Mouse (Mus musculus) brain, embryonic 18.5 days (tissue): Measurements from ENCODE around the gene Olfr951.

ENCODE experiments used
- DNase-seq: peaks from one replicate; pipeline ENCODE4 v3.0.0-alpha.2; 2012; ENCODE audit warnings: low read depth, low spot score

Gene Olfr951

DNA sequence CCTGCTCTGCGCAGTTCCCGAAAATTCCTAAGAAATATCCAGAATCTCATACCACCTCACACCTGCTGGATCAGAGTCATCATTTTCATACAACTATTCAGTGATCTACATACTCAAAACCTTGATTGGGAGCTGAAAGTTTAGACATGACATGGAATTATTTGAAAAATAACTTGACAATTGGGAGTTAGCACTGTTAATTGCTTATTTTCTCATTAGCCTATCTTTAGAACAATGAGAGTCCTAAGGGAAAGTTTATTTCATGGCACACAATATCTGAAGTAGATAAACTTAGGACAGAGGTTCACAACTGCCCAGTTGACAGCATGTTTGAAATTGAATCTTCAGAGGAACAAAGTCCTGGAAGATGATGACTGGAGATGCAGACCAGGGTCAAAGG lies at the start of gene Olfr951:
TSS of gene Olfr951 (plus strand) at position 301 of the 400 bp plus-strand sequence.
- no peak for DNase-seq

- DNase-seq, result no peak
Measured at GRCm38 (mm10) chr9:39427048-39427447, 39.8 kb downstream of the Olfr951 start, which contains the start of gene Olfr952. TSS of gene Olfr952 (minus strand) at chr9:39427148.
